Mouse (Mus musculus): Measurements from ENCODE around the gene Abcc6.
"Not testable (repeated sequence)": the region's sequence is repeated elsewhere in the genome, so short reads cannot be mapped to it uniquely, and the experiment has no call there.

Gene Abcc6

GRCm38 (mm10) chr7:46025436-46025835 lies 4.7 kb downstream of the Abcc6 start:
- DNase-seq, result no peak

- DNase-seq, result no peak
These were observed 8.2 kb downstream of the Abcc6 start for GRCm38 (mm10) chr7:46021951-46022350.

DNA sequence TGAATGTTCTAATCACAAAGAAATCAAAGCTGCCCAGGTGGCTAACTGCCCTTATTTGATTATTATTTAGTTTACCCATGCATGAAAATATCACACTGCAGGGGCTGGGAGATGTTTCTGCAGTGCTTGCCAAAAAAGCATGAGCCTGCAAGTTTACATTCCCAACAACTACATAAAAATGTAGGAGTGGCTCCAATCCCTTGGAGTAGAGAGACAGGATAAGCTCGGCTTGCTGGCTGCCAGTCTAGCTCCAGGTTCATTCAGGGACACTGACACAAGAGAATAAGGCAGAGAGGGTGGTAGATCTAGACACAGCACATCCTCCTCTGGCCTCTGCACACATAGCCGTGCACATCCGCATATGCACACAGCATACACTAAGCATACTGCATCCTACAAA lies 10.5 kb downstream of the Abcc6 start:
- DNase-seq, result peak; percentile 30

GRCm38 (mm10) chr7:46013266-46014010 lies 16.7 kb downstream of the Abcc6 start:
- DNase-seq, result peak; percentile 60

GRCm38 (mm10) chr7:46012121-46012520 lies 18.0 kb downstream of the Abcc6 start:
- no peak for DNase-seq

GRCm38 (mm10) chr7:46009578-46009977 lies 20.5 kb downstream of the Abcc6 start:
- peak; percentile 70 for DNase-seq

GRCm38 (mm10) chr7:46002748-46003147 lies 27.4 kb downstream of the Abcc6 start:
- DNase-seq, result no peak

DNA sequence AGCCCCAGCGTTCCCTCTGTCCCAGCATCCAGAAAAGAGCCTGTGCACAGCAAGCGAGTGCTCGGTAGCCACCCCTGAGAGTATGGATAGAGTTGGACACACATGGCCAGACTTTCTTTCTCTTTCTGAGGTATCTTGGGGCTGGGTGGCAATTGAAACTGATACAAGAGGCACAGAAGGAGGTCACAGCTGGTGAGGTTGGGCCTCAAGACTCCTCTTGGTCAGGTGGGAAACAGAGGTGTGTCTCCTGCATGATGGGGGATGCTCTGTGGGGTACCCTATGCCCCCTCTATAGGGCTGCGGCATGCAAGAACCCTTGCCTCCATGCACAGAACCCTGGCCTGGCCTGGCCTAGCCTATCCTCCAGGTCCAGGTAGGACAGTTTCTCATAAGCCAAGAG lies 29.5 kb downstream of the Abcc6 start:
- no peak for DNase-seq

- no peak for DNase-seq
These were observed 37.6 kb downstream of the Abcc6 start for GRCm38 (mm10) chr7:45992470-45992869.

DNA sequence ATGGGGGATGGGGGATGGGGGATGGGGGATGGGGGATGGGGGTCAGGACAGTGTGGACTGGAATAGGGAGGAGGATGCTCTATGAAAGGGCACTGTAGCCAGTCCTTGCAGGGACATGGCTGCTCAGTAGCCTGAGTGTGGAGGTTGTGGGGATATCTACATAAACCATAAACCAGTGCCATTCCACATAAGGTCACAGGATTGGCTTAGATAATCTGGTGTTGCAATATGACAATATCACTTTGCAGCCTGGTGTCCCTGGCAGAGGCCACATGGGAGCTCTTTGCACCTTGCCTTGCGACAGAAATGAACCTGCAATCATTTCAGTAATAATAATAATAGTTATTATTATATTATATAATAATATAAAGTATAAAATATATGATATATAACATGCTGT lies 41.8 kb downstream of the Abcc6 start:
- DNase-seq, result no peak

DNA sequence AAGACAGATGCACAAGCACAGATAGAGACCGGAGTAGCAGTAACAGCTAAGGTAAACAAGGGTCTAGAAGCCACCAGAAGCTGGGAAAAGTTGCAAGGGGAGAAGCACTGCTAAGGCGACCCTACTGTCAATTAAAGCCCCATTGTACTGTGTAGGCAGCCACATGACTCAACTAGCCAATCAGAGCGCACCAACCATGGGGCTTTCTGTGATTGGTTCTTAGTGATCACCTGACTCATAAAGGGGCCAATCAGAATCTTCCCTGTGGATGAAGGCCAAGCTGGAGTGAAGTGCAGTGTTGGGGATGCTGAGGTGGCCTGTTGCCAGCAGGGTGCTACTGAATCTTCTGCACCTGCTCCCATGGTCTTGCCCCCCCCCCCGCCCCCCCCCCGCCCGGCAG lies 43.2 kb downstream of the Abcc6 start:
- no peak for DNase-seq

- DNase-seq, result no peak
These were observed 48.5 kb downstream of the Abcc6 start for GRCm38 (mm10) chr7:45981612-45982011.

GRCm38 (mm10) chr7:45974512-45974911 lies 55.6 kb downstream of the Abcc6 start:
- no peak for DNase-seq

- no peak for DNase-seq
These were observed 56.0 kb downstream of the Abcc6 start for GRCm38 (mm10) chr7:45974103-45974502.

GRCm38 (mm10) chr7:45973271-45973687 lies 56.8 kb downstream of the Abcc6 start:
- no peak for DNase-seq

DNA sequence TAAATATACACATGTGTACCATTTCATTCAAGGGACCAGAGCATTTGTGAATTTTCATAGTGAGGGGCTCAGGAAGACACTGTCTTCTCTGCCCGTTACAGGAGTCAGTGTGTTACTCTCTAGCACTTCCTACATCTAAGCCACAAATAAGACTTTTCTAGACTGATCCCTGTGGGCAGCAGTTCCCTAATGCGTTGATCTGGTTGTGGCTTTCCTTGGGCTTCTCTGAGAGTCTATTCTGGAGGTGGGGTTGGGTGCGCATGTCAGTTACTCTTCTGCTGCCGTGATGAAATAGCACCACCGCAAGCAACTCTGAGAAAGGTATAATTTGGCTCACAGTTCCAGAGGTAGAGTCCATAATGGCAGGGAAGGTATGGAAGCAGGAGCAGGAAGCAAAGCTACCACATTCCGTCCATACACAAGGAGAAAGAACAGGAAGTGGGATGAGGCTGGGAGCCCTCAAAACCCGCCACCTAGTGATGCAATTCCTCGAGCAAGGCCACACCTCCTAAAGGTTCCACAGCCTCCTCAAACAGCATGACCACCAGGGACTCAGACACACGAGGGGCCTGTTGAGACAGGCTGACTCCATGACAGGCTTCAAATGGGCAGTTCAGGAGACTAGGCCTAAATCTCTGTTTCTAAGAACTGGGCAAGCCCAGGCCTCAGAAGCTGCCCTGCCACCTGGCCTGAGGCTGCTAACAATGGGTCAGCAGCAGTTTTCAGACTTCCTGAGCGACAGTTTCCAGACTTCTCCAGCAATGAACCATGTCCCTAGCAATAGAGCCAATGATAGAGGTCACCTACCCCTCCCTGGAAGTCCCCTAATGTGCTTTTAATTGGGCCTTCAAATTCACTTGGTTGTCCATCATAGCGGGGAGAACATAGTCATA lies 58.0 kb downstream of the Abcc6 start:
- DNase-seq, result no peak

GRCm38 (mm10) chr7:45956611-45957010 lies 73.5 kb downstream of the Abcc6 start:
- DNase-seq, result no peak

GRCm38 (mm10) chr7:45949061-45949460 lies 81.0 kb downstream of the Abcc6 start:
- DNase-seq, result no peak

DNA sequence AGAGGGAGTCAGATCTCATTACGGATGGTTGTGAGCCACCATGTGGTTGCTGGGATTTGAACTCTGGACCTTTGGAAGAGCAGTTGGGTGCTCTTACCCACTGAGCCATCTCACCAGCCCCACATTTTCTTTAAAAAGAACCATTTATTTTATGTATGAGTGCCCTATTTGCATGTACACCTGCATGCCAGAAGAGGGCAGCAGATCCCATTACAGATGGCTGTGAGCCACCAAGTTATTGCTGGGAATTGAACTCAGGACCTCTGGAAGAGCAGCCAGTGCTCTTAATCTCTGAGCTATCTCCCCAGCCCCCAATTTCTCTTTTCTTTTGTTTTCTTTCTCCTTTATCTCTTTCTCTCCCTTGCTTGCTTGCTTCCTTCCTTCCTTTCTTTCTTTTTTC lies 86.8 kb downstream of the Abcc6 start:
- not testable (repeated sequence) for DNase-seq

DNA sequence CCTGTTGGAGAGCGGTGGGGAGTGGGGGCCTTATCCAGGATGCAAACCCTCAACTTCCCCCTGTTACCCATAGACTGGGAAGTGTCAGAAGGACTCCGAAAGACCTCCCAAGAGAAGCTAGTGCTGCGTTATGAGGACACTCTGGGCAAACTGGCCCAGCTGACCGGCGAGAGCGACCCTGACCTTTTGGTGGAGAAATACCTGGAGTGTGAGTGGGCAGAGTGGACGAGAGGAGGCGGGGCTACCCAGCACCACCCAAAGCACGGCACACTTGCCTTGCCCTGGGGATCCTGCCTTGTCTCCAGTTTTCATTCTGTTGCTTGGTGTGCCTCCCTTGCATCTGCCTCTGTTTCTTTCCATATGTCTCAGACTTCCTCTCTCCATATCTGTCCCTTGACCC lies 88.1 kb downstream of the Abcc6 start:
- no peak for DNase-seq

DNA sequence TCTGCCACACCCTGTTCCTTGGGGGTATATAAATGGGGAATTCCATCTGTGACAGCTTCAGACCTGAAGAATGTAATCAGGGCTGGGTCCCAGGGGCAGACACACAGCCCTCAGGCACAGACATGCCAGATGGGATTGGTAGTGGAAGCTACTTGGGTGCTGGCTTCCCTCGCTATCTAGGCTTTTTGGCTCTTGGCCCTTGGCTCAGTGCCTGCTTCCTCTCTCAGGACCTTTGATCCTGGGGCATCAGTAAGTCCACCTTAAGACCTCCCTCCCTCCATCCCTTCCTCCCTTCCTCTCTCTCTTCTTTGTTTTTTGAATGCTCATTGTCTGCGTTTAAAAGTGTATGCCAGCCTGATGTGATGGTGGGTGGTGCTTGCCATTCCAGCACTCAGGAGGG lies 90.3 kb downstream of the Abcc6 start:
- DNase-seq, result no peak

DNA sequence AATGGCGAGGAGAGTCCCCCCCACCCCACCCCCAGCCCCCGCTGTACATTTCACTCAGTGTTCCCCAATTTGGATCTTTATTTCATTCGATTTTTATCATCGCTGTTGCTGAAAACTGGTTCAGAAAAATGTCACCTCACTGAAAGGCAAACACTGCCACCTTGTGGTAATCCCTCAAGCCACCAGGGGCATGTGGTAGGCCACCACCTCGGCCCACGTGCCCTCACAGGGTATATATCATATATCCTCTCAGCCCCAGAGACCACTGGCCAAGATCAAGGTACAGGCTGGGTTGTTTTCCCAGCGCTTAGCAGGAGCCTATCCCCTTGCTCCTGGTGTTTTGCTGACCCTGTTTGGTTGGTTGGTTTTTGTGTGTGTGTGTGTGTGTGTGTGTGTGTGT lies 95.0 kb downstream of the Abcc6 start:
- peak; percentile 44 for DNase-seq

GRCm38 (mm10) chr7:45933766-45934165 lies 96.3 kb downstream of the Abcc6 start:
- DNase-seq, result not testable (repeated sequence)

DNA sequence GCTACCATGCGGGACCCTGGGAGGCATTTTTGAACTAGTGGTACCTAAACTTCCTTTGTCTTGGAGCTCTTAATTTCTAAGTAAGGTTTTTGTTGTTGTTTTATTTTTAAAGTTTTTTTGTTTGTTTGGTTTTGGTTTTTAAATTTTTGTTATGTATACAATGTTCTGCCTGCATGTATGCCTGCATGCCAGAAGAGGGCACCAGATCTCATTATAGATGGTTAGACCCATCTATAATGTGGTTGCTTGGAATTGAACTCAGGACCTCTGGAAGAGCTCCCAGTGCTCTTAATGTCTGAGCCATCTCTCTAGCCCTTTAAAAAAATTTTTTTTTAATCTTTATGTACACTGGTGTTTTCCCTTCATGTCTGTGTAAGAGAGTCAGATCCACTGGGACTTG lies 100.4 kb downstream of the Abcc6 start:
- DNase-seq, result no peak
